7 mouse cellular contexts compared by ENCODE assay signal in genomic region chr6:83914720-83915271, GRCm38 (mm10). TPM values are rescaled to one million over a fixed set of nuclear protein-coding genes. Genes with fewer than 3 reads are reported as not detected.
A peak's percentile ranks its signal among the peaks of the same experiment; 100 is the strongest.
DNase-seq lines count a peak whose midpoint lies in the region; ATAC-seq lines count a peak whose summit lies in the region.

No protein-coding gene starts in this region.

- H3K27ac ChIP-seq in lung, embryonic 16.5 days (ENCODE audit: low read length) = peak overlapping the region; percentile 91
- H3K27ac ChIP-seq in brown adipose tissue, adult 24 weeks (replicated peaks; ENCODE audit: low read depth, low read length) = peak overlapping the region; percentile 96
- peak overlapping the region; percentile 88 for H3K27ac ChIP-seq in liver, embryonic 16.5 days (ENCODE audit: low read length)

- H3K4me1 ChIP-seq in lung, embryonic 16.5 days (replicated peaks; ENCODE audit: control insufficient read depth, insufficient read depth, low read length) = no peaks in the 10 kb centered on the region
- no peaks in the 10 kb centered on the region for H3K4me1 ChIP-seq in brown adipose tissue, adult 24 weeks (ENCODE audit: control insufficient read depth, insufficient read depth, insufficient read length, low read length)
- H3K4me1 ChIP-seq in liver, embryonic 16.5 days (ENCODE audit: control insufficient read depth, low read depth, low read length) = no peaks in the 10 kb centered on the region

- WGBS in lung, embryonic 16.5 days = under 1% methylated on average over 31 of the region's 40 CpGs
- WGBS in liver, embryonic 16.5 days (ENCODE audit: insufficient replicate concordance) = under 1% methylated on average over 40 of the region's 40 CpGs

- peak overlapping the region; percentile 71 for H3K4me2 ChIP-seq in lung, embryonic 16.5 days (ENCODE audit: low read depth, low read length)
- H3K4me2 ChIP-seq in liver, embryonic 16.5 days (ENCODE audit: low read depth, low read length) = peak overlapping the region; percentile 81

- H3K27me3 ChIP-seq in lung, embryonic 16.5 days (ENCODE audit: control insufficient read depth, insufficient read depth, low read depth, low read length) = no peaks in the 10 kb centered on the region
- no peaks in the 10 kb centered on the region; the same call in 1 of the 2 replicates for H3K27me3 ChIP-seq in liver, embryonic 16.5 days (ENCODE audit: control insufficient read depth, insufficient read depth, low read depth, low read length)

- DNase-seq in lung, postnatal 10 days = no peak
- DNase-seq in telencephalon, adult 2 months (ENCODE audit: low read depth, low spot score) = peak; percentile 21
- no peak for DNase-seq in Muller cell, postnatal 12 days (ENCODE audit: inconsistent ontology term)

- H3K36me3 ChIP-seq in lung, embryonic 16.5 days (ENCODE audit: control insufficient read depth, insufficient read depth, low read length) = no peaks in the 10 kb centered on the region
- H3K36me3 ChIP-seq in liver, embryonic 16.5 days (ENCODE audit: control insufficient read depth, insufficient read depth) = no peaks in the 10 kb centered on the region

- H3K9me3 ChIP-seq in lung, embryonic 16.5 days (ENCODE audit: control insufficient read depth, low read length) = no peaks in the 10 kb centered on the region
- no peaks in the 10 kb centered on the region for H3K9me3 ChIP-seq in liver, embryonic 16.5 days (replicated peaks; ENCODE audit: control insufficient read depth, low read length)

- peak overlapping the region; percentile 99 for H3K9ac ChIP-seq in lung, embryonic 16.5 days (ENCODE audit: low read length)
- peak overlapping the region; percentile 97 for H3K9ac ChIP-seq in liver, embryonic 16.5 days (ENCODE audit: low read depth, low read length)

- ATAC-seq in lung, embryonic 16.5 days (ENCODE audit: low read depth) = peak; percentile 79
- ATAC-seq in granulocyte monocyte progenitor cell, adult 5-6 weeks (replicated peaks; ENCODE audit: poor library complexity, severe bottlenecking) = peak; percentile 41
- ATAC-seq in liver, embryonic 16.5 days (ENCODE audit: low read depth) = peak; percentile 57; the same call in 1 of the 2 replicates

- peak overlapping the region; percentile 99 for H3K4me3 ChIP-seq in lung, embryonic 16.5 days (ENCODE audit: low read length)
- H3K4me3 ChIP-seq in brown adipose tissue, adult 24 weeks (ENCODE audit: insufficient read depth, low read depth, low read length) = peak overlapping the region; percentile 83
- H3K4me3 ChIP-seq in liver, embryonic 16.5 days (ENCODE audit: low read depth, low read length) = peak overlapping the region; percentile 100

RNA-seq across cellular contexts. Expression of gene Zfp638, which starts 47.9 kb away (rescaled TPM):
- 56.6 and 58.7 TPM in 2 replicates for polyA plus RNA-seq in lung, embryonic 16.5 days (2015; fragmentation: Nextera tagmentation; extraction: Ambion mirVana)
- 28.2 and 48.0 TPM in 2 replicates for polyA plus RNA-seq in brown adipose tissue, adult 24 weeks (2012; ENCODE audit: insufficient read depth, insufficient read length, missing spikeins)
- 116 and 131 TPM in 2 replicates for total RNA-seq in granulocyte monocyte progenitor cell, adult 5-6 weeks (2014; fragmentation: Nextera tagmentation)
- total RNA-seq in granulocyte monocyte progenitor cell, adult 5-6 weeks (2017) = 139 and 140 TPM in 2 replicates
- polyA plus RNA-seq in liver, embryonic 16.5 days (2015; fragmentation: Nextera tagmentation; extraction: Ambion mirVana) = 14.5 and 15.1 TPM in 2 replicates
